Mouse (Mus musculus) E14TG2a.4 (cell line): ENCODE data around the gene Fam171a2.

ENCODE experiments used
- CTCF ChIP-seq: conservative IDR thresholded peaks from 2 replicates; pipeline ENCODE4 v1.5.1; 2014; ENCODE audit warnings: low read length
- NANOG ChIP-seq: IDR thresholded peaks from 2 replicates; pipeline ENCODE4 v1.6.1; 2014; ENCODE audit warnings: borderline replicate concordance, low read length, mixed read lengths
- POU5F1 ChIP-seq: IDR thresholded peaks from 2 replicates; pipeline ENCODE4 v1.6.1; 2014; ENCODE audit warnings: low read length, borderline replicate concordance

- TF ChIP-seq CTCF, result no peak
- TF ChIP-seq NANOG, result no peak
- TF ChIP-seq POU5F1, result no peak
These were observed 39.1 kb downstream of the Fam171a2 start for GRCm38 (mm10) chr11:102408344-102408876.
